Mouse (Mus musculus) kidney, adult 2 months (tissue): ENCODE measurements around the gene Camk2d. TPM values are rescaled to one million over a fixed set of nuclear protein-coding genes. Genes with fewer than 3 reads are reported as not detected.

ENCODE experiments used
- DNase-seq: peaks from one replicate; pipeline ENCODE4 v3.0.0; 2021
- H3K27ac ChIP-seq: fragments of 200-500 bp; 2 replicates; pipeline ENCODE4 v1.5.1; 2012; ENCODE audit warnings: low read depth, low read length, control low read depth, inconsistent platforms; ENCODE audit not compliant: insufficient read depth
- H3K27me3 ChIP-seq: fragments of 200-500 bp; replicated peaks from 2 replicates; pipeline ENCODE4 v1.6.1; 2012; ENCODE audit warnings: mild to moderate bottlenecking, moderate library complexity, low read length, inconsistent platforms; ENCODE audit not compliant: control insufficient read depth, insufficient read depth
- H3K36me3 ChIP-seq: fragments of 200-500 bp; 2 replicates; pipeline ENCODE4 v1.6.1; 2012; ENCODE audit warnings: mild to moderate bottlenecking, moderate library complexity, low read length, inconsistent platforms; ENCODE audit not compliant: control insufficient read depth, insufficient read depth
- H3K4me1 ChIP-seq: fragments of 200-500 bp; 2 replicates; pipeline ENCODE4 v1.6.1; 2011; ENCODE audit warnings: low read length; ENCODE audit not compliant: control insufficient read depth, insufficient read depth
- H3K4me3 ChIP-seq: fragments of 200-500 bp; 2 replicates; pipeline ENCODE4 v1.5.1; 2011; ENCODE audit warnings: mild to moderate bottlenecking, low read depth, low read length, control low read depth; ENCODE audit not compliant: insufficient read depth
- CTCF ChIP-seq: fragments of 200-500 bp; conservative IDR thresholded peaks from 2 replicates; pipeline ENCODE4 v1.5.1; 2011; ENCODE audit warnings: low read depth, mild to moderate bottlenecking, control low read depth, low read length, moderate library complexity, mixed read lengths; ENCODE audit not compliant: insufficient read depth, insufficient read length
- POLR2A ChIP-seq: fragments of 200-500 bp; IDR thresholded peaks from one replicate; pipeline ENCODE4 v1.6.1; 2011; ENCODE audit warnings: low read depth, low read length, control low read depth
- WGBS: fragments of 180-500 bp; shearing (Covaris S2); methylation state at CpG from one replicate; pipeline ENCODE4 v1.1.7; 2018; 5-methylcytosine and 5-hydroxymethylcytosine counted together
- polyA plus RNA-seq: library from polyadenylated mRNA; depleted of rRNA; stranded (reverse); fragments of >200 nt; gene quantifications from 2 replicates; pipeline ENCODE4 v1.2.3, GENCODE M21; 2012

Gene Camk2d
- polyA plus RNA-seq, 1 experiment, result 37.9 TPM

DNA sequence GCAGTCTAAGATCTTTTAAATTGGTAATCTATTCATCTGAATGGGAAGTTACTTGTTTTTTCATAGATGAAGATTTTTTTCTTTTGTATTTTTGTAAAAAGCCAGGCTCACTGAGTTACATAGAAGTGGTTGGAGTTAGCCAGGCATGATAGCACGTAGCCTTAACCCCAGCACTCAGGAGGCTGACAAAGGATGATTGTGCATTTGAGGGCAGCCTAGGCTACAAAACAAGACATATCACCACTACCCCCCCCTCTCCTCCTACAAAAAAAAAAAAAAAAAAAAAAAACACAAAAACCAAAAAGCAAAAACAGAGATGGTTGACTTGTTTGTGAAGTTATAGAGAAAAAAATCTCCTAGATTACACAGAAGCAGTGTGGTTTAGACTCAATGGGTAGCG, 92.4 kb downstream of the Camk2d start:
- WGBS, result 93% methylated on average over 2 of the region's 2 CpGs
- TF ChIP-seq CTCF (no peak), POLR2A (no peak)
- H3K4me1 ChIP-seq, result peaks cover 19% of the 10 kb centered on the region
- no peak for DNase-seq
- H3K36me3 ChIP-seq, result no peaks in the 10 kb centered on the region
- H3K27ac ChIP-seq, result no peak overlapping the region
- no peaks in the 10 kb centered on the region for H3K27me3 ChIP-seq
- no peak overlapping the region for H3K4me3 ChIP-seq

DNA sequence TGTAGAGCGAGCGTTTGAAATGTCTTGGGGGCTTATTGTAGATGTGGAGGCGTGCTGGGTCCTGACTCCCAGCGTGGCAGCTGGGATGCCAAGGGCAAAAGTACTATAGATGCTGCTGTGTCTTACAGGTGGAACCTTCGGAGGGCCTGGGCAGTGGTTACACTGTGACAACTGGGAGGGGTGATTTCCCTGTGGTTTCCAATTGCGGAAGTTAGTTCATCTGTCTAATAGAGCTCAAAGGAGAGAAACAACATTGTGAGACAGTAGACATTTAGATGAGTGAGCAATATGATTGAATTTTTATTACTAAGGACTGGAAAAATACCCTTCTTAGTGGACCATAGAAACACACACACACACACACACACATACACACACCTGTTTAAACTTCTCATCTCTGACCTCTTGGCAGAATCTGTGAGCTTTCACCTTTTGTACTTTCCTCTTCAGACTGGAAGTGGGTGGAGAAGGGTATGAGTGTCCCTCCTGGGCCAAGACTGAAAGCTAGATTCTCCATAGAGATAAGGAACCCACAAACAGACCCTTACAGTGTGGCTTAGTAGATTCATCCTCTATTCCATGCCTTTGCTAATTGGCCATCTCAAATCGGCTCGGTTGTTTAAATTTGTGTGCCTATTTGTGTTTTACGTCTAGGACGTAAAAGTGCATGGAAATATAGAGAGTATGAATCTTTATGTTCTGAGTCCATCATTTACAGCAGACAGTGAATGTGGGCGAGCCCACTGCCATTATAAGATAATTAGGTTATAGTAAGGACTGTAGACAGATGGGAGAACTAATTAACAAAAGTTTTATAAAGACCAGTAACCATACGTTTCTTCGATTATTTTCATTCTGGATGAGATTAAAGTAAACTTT, 94.8 kb downstream of the Camk2d start:
- H3K36me3 ChIP-seq, result no peaks in the 10 kb centered on the region
- no peaks in the 10 kb centered on the region for H3K27me3 ChIP-seq
- H3K27ac ChIP-seq, result no peak overlapping the region
- WGBS, result 89% methylated on average over 13 of the region's 13 CpGs
- H3K4me1 ChIP-seq, result peaks cover 22% of the 10 kb centered on the region
- no peak for TF ChIP-seq POLR2A
- no peak for TF ChIP-seq CTCF
- H3K4me3 ChIP-seq, result no peak overlapping the region
- peak; percentile 43 for DNase-seq

DNA sequence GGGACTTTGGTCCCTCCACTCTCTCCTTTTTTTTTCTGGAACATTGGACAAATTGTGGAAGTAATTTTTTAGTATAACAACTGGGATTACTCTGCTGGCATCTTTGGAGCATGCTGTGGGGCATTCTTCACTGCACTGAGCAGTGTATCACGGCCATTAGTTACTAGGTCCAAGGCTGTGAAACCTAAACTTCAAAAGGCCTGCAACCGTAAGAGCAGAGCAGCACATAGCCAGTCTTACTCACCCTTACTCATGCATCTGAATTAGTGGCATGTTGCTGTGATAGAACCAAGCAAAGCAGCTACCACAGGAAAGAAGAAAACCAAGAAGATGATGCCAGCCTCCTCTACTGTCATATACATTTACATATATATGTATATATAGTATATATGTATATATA, 95.5 kb downstream of the Camk2d start:
- Histone ChIP-seq H3K4me1 (peaks cover 22% of the 10 kb centered on the region), H3K36me3 (no peaks in the 10 kb centered on the region), H3K27me3 (no peaks in the 10 kb centered on the region), H3K4me3 (no peak overlapping the region), H3K27ac (no peak overlapping the region)
- WGBS, result 84% methylated on average over 2 of the region's 2 CpGs
- DNase-seq, result no peak
- no peak for TF ChIP-seq CTCF
- no peak for TF ChIP-seq POLR2A

DNA sequence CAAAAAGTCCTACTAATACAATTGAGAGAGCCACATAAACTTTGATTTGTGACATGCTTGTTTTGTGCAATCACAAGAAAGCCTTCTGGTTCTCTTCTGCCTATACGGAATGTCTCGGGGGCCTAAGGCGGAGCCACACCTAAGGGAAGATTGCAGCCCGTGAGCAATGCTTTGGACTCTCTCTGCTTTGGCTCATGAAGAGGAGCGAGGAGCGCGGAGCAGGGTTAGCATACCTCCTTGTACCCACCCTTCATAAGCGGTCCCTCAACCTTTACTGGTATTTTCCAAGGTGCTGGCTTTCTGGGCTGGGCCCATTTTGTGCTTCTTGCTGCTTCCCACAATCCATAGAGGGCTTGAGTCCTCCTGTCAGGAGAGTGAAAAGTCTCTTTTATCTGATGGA, 96.7 kb downstream of the Camk2d start:
- no peaks in the 10 kb centered on the region for H3K36me3 ChIP-seq
- peak overlapping the region; percentile 72 for H3K27ac ChIP-seq
- TF ChIP-seq POLR2A, result no peak
- H3K4me3 ChIP-seq, result no peak overlapping the region
- 53% methylated on average over 8 of the region's 8 CpGs for WGBS
- H3K4me1 ChIP-seq, result peaks cover 22% of the 10 kb centered on the region
- H3K27me3 ChIP-seq, result no peaks in the 10 kb centered on the region
- no peak for DNase-seq

DNA sequence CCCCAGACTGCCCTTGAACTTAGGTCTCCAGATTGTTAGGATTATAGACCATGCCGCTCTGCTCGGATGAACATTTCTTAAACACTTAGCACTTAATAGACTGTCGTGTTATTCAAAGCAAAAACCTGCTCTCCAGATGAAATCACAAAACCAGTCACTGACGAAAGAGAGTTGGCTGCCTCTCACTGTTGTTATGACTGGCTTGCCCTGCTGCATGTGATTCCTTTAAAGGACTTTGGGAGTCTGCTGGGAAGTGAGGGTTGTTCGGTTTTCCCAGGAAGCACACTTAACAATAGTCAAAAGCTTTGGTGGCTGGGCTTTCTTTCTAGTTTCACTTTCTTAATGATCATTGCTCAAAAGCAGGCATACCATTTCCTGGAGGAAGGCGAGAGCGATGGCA, 97.2 kb downstream of the Camk2d start:
- peaks cover 22% of the 10 kb centered on the region for H3K4me1 ChIP-seq
- WGBS, result 14% methylated on average over 7 of the region's 7 CpGs
- no peaks in the 10 kb centered on the region for H3K36me3 ChIP-seq
- TF ChIP-seq CTCF (no peak), POLR2A (no peak)
- peak; percentile 75 for DNase-seq
- H3K4me3 ChIP-seq, result peak overlapping the region; percentile 34; the same call in 1 of the 2 replicates
- no peaks in the 10 kb centered on the region for H3K27me3 ChIP-seq
- peak overlapping the region; percentile 72 for H3K27ac ChIP-seq

DNA sequence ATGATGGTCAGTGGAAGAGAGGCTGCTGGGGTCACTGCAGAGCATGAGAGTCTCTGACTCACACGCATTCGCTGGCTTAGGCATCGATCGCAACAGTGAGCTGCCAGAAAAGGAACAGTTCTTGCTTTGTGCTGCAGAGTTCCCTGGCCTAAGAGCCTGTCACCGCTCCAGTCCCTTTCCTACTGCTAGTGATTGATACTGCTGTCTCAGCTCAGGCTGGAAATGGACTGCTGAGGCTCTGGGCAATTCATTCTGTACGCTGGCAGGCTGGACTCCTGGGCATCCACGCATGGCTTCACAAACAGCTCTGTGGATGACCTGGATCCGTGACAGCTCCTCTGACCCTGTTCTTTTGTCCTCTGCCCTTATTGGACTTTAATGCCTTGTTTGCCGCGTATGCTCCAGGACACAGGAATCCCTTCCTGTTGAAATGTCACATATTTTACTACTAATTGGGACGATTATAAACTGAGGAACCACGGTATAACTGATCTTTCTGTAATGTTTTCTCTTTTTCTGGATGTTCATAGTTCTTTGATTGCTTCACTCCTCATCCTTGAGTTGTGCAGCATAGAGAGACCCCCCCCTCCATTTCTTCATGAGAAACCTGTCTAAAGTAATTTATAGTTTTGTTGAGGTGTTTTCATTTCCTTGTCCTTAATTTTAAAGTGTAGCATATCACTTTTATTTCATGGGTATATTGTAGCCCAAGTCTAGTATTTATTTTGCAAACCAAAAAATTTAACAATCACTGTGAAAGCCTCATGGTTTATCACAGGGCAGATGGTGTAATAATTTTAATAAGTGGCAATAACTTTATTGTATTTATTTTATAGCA, 99.6 kb downstream of the Camk2d start:
- H3K4me3 ChIP-seq, result no peak overlapping the region
- H3K4me1 ChIP-seq, result peaks cover 22% of the 10 kb centered on the region
- peak overlapping the region; percentile 20; the same call in 1 of the 2 replicates for H3K27ac ChIP-seq
- no peaks in the 10 kb centered on the region for H3K27me3 ChIP-seq
- peak; percentile 96 for DNase-seq
- TF ChIP-seq CTCF (no peak), POLR2A (no peak)
- H3K36me3 ChIP-seq, result no peaks in the 10 kb centered on the region
- 7% methylated on average over 12 of the region's 12 CpGs for WGBS

DNA sequence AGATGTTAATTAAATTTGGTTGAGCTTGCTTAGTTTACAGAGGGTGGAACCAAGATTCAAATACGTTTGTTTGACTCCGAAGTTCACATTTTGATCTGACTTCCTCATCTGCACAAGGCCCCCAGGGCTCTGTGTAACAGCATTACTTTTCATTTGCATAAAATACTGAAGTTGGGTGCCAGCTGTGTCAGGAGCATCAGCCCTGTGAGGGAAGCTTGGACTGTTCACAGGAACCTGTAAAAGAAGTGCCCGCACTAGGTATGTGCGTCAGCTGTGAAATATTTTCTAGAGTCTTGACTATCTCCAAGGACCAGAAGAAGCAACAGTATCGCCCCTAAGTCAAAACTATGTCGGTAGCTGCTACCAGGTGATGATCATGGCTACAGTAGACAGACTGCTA, 100.5 kb downstream of the Camk2d start:
- WGBS, result 70% methylated on average over 6 of the region's 6 CpGs
- peaks cover 20% of the 10 kb centered on the region for H3K4me1 ChIP-seq
- no peak for TF ChIP-seq POLR2A
- TF ChIP-seq CTCF, result no peak
- peak; percentile 25 for DNase-seq
- no peaks in the 10 kb centered on the region for H3K36me3 ChIP-seq
- H3K4me3 ChIP-seq, result no peak overlapping the region
- no peaks in the 10 kb centered on the region for H3K27me3 ChIP-seq
- H3K27ac ChIP-seq, result no peak overlapping the region
